Mouse (Mus musculus): Measurements from ENCODE around the gene Glrx2. TPM values are rescaled to one million over a fixed set of nuclear protein-coding genes. Genes with fewer than 3 reads are reported as not detected.

Glrx2 gene
- 39.6 TPM for total RNA-seq (2023)

GRCm38 (mm10) chr1:143716038-143716437 lies at the start of gene Glrx2:
TSS of gene Glrx2 (plus strand) at chr1:143716338.

GRCm38 (mm10) chr1:143702741-143703262 lies 13.3 kb upstream of the Glrx2 start, which contains the start of gene Cdc73:
TSS of gene Cdc73 (minus strand) at chr1:143702893.

GRCm38 (mm10) chr1:143776446-143777411 lies 60.6 kb downstream of the Glrx2 start, which contains the start of the genes Trove2 and Uchl5:
TSS of gene Trove2 (minus strand) at chr1:143777068.
TSS of gene Uchl5 (plus strand) at chr1:143777272.

Other genes starting within 250 kb of the Glrx2 start
- not detected for gene B3galt2, start 75.7 kb upstream of the Glrx2 start, total RNA-seq (2023)
- 96.8 TPM for gene Cdc73, start 13.4 kb upstream of the Glrx2 start, total RNA-seq (2023)
- gene Trove2, start 60.7 kb downstream of the Glrx2 start, total RNA-seq (2023): 3.3 TPM
- gene Uchl5, start 60.9 kb downstream of the Glrx2 start, total RNA-seq (2023): 35.4 TPM

All from CD8-positive naive resting alpha-beta T cell, adult 57 days (primary cell).